Mouse (Mus musculus) hindbrain, embryonic 14.5 days (tissue): ENCODE results near the gene 6720489N17Rik. TPM values are rescaled to one million over a fixed set of nuclear protein-coding genes. Genes with fewer than 3 reads are reported as not detected.
"Not testable (repeated sequence)": the region's sequence is repeated elsewhere in the genome, so short reads cannot be mapped to it uniquely, and the experiment has no call there.

Source experiments
- ATAC-seq: fragments of 200-750 bp; cut with Nextera tagmentation; 2 replicates; pipeline ENCODE4 v1.8.0; 2017; ENCODE audit warnings: moderate number of reproducible peaks, mild to moderate bottlenecking, moderate TSS enrichment, moderate library complexity; ENCODE audit not compliant: low FRiP score
- DNase-seq: peaks from one replicate; pipeline ENCODE4 v3.0.0-alpha.2; 2015; ENCODE audit warnings: low spot score
- H3K27ac ChIP-seq: fragments of 300-500 bp; sonication (generic); 2 replicates; pipeline ENCODE4 v1.5.1; 2014; ENCODE audit warnings: mild to moderate bottlenecking, moderate library complexity
- H3K27me3 ChIP-seq: fragments of 300-500 bp; sonication (generic); 2 replicates; pipeline ENCODE4 v1.6.1; 2014; ENCODE audit warnings: mild to moderate bottlenecking, low read length, mixed read lengths; ENCODE audit not compliant: control insufficient read depth, insufficient read depth
- H3K36me3 ChIP-seq: fragments of 300-500 bp; sonication (generic); replicated peaks from 2 replicates; pipeline ENCODE4 v1.6.1; 2014; ENCODE audit not compliant: control insufficient read depth, insufficient read depth
- H3K4me1 ChIP-seq: fragments of 300-500 bp; sonication (generic); replicated peaks from 2 replicates; pipeline ENCODE4 v1.6.1; 2014; ENCODE audit warnings: antibody characterized with exemption, low read length, mixed read lengths; ENCODE audit not compliant: control insufficient read depth, insufficient read depth
- H3K4me2 ChIP-seq: fragments of 300-500 bp; sonication (generic); replicated peaks from 2 replicates; pipeline ENCODE4 v1.6.1; 2014; ENCODE audit warnings: mild to moderate bottlenecking, moderate library complexity
- H3K4me3 ChIP-seq: fragments of 300-500 bp; sonication (generic); replicated peaks from 2 replicates; pipeline ENCODE4 v1.5.1; 2014; ENCODE audit warnings: mild to moderate bottlenecking, low read length
- H3K9ac ChIP-seq: fragments of 300-500 bp; sonication (generic); 2 replicates; pipeline ENCODE4 v1.6.1; 2014
- H3K9me3 ChIP-seq: fragments of 300-500 bp; sonication (generic); 2 replicates; pipeline ENCODE4 v1.6.1; 2016; ENCODE audit warnings: low read length; ENCODE audit not compliant: control insufficient read depth
- WGBS: fragments of 180-500 bp; shearing (Covaris S2); extraction: QIAGEN DNeasy Blood & Tissue Kit; methylation state at CpG from one replicate; pipeline ENCODE4 v1.1.7; 2014; 5-methylcytosine and 5-hydroxymethylcytosine counted together
- polyA plus RNA-seq: library from polyadenylated mRNA; unstranded; fragments of >200 nt; fragmentation: Nextera tagmentation; extraction: Ambion mirVana; gene quantifications from 2 replicates; pipeline ENCODE4 v1.2.1, GENCODE M21; 2014

Gene 6720489N17Rik
- 7.4 and 8.1 TPM in 2 replicates for polyA plus RNA-seq

DNA sequence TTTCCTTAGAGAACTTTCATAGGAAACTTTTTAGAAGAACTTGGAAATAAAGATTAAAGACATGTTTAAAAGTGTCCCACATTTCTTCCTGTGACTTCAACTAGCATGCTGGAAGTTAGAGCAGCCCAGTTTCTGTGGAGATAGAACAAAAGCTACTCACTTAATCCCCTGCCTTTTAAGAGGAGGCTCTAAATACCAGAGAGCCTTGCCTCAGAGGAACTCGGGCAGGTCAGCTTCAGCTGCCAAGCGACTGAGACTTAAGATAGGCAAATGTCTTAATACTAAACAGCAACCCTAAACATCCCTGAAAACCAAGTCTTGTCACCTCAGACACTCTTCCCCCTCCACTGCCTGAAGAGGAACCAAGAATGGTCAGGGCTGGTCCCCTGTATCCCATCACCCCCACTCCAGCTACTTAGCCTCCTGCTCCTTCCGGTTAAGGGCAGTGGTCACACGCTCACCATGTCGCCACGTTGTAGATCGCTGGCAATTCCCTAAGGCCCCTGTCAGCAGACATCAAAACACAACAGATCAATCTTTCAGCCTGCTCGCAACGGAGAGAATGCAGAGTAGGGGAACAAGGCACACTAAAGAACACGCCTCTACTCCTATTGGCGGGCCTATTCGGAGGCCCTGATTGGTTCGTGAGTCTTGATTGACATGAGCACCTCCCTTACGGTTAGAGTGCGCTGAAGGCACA is at the start of gene 6720489N17Rik:
6720489N17Rik (minus strand) TSS at position 606 of the 700 bp plus-strand sequence.
- DNase-seq (peak; percentile 81), ATAC-seq (peak; percentile 100)
- Histone ChIP-seq H3K9ac (peak within 1 kb of the TSS; percentile 66), H3K4me2 (peak within 1 kb of the TSS; percentile 58), H3K4me3 (peak within 1 kb of the TSS; percentile 47), H3K27ac (peak within 1 kb of the TSS; percentile 47)
- H3K36me3 ChIP-seq, H3K9me3 ChIP-seq, H3K4me1 ChIP-seq, H3K27me3 ChIP-seq: not testable (repeated sequence)
- 2% methylated on average over 15 of the region's 15 CpGs for WGBS

DNA sequence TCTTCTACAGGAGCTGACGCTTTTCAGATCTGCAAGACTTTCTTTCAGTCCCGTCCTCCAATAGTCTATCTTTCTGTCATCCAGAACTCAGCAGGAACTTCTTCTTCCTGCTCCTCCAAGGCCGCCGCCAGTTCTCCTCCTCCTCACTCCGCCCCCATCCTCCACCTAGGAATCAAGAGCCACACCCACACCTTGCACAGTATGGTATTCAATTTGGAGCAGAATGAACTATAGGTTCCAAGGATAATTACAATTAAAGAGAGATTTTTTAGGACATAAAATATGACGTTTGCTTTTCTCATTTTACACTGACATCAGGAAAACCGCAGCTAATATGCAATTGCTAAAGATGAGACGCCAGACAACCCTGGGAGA is 29.4 kb upstream of the 6720489N17Rik start:
- H3K4me1 ChIP-seq = no peaks in the 10 kb centered on the region
- no peak overlapping the region for H3K27ac ChIP-seq
- ATAC-seq (peak; percentile 95), DNase-seq (no peak)
- peak overlapping the region; percentile 51 for H3K4me2 ChIP-seq
- no peaks in the 10 kb centered on the region for H3K27me3 ChIP-seq
- no peaks in the 10 kb centered on the region for H3K36me3 ChIP-seq
- 25% methylated on average over 8 of the region's 8 CpGs for WGBS
- H3K9me3 ChIP-seq = peaks cover 9% of the 10 kb centered on the region
- H3K9ac ChIP-seq = peak overlapping the region; percentile 60; the same call in 1 of the 2 replicates
- H3K4me3 ChIP-seq = peak overlapping the region; percentile 49

DNA sequence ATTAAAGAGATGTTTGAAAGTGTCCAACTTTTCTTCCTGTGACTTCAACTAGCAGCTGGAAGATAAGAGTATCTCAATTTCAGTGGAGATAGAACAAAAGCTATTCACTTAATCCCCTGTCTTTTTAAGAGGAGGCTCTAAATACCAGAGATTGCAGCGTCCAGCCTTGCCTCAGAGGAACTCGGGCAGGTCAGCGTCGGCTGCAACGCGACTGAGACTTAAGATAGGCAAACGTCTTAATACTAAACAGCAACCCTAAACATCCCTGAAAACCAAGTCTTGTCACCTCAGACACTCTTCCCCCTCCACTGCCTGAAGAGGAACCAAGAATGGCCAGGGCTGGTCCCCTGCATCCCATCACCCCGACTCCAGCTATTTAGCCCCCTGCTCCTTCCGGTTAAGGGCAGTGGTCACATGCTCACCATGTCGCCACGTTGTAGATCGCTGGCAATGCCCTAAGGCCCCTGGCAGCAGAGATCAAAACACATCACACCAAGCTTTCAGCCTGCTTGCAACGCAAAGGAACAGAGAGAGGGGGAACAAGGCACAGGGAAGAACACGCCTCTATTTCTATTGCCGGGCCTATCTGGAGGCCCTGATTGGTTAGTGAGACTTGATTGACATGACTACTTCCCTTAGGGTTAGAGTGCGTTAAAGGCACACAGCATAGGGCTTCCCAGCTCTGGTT is 28.8 kb upstream of the 6720489N17Rik start:
- Histone ChIP-seq H3K9ac (peak overlapping the region; percentile 60), H3K27ac (peak overlapping the region; percentile 24; the same call in 1 of the 2 replicates), H3K4me2 (peak overlapping the region; percentile 51), H3K4me3 (peak overlapping the region; percentile 49)
- 2% methylated on average over 16 of the region's 16 CpGs for WGBS
- peak; percentile 80 for DNase-seq
- H3K9me3 ChIP-seq, H3K27me3 ChIP-seq, H3K36me3 ChIP-seq, H3K4me1 ChIP-seq: not testable (repeated sequence)
- ATAC-seq = peak; percentile 100

DNA sequence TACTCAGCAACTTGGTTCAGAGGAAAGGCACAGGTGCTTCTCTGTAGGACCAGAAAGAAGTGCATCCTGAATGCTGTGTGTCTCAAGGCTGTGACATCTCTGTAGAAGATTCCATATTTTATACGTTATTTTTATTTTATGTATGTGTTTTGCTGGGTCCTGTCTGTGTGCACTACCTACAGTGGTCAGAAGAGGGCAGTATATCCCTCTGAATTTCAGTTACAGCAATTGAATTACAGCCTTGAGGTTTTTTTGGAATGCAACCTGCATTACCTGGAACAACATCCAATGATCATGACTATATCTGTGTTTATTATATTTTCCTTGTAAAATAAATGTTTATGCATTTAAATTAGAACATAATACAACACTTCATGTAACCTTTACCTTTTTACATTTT is 3.1 kb upstream of the 6720489N17Rik start:
- H3K4me1 ChIP-seq, H3K36me3 ChIP-seq, ATAC-seq, H3K9ac ChIP-seq, H3K4me3 ChIP-seq, H3K9me3 ChIP-seq, H3K27me3 ChIP-seq, H3K4me2 ChIP-seq, H3K27ac ChIP-seq: not testable (repeated sequence)
- peak; percentile 34 for DNase-seq
- WGBS = 59% methylated on average over 1 of the region's 1 CpGs

DNA sequence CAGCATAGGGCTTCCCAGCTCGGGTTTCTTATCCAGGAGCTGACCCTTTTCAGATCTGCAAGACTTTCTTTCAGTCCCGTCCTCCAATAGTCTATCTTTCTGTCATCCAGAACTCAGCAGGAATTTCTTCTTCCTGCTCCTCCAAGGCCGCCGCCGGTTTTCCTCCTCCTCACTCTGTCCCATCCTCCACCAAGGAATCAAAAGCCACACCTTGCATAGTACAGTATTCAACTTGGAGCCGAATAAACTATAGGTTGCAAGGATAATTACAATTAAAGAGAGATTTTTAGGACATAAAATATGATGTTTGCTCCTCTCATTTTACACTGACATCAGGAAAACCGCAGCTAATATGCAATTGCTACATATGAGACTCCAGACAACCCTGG is 289 bp upstream of the 6720489N17Rik start:
- H3K36me3 ChIP-seq, H3K27ac ChIP-seq, H3K27me3 ChIP-seq, DNase-seq, H3K9me3 ChIP-seq, H3K4me1 ChIP-seq: not testable (repeated sequence)
- Histone ChIP-seq H3K4me3 (peak overlapping the region; percentile 47), H3K4me2 (peak overlapping the region; percentile 58), H3K9ac (peak overlapping the region; percentile 66)
- WGBS = 8% methylated on average over 7 of the region's 7 CpGs
- ATAC-seq = peak; percentile 90

DNA sequence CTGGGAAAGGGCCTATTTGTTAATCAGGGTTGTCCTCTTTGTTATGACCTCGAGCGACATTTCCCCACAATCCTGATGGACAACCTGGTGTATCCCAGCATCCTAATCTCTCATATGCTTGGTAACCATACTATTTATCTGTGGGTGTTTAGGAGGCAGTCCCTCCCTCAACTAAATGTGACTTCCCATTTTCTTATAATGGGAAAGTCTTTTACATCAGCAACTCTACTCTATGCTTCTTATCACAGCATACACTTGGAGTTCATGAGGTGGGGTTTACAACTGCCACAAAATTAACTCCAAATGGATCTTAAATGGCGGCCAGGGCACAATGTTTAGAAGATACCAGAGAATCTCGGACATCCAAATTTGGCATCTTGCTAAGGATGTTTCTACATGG is 6.5 kb downstream of the 6720489N17Rik start:
- peaks cover 22% of the 10 kb centered on the region for H3K9me3 ChIP-seq
- not testable (repeated sequence) for ATAC-seq, H3K4me2 ChIP-seq, H3K9ac ChIP-seq, H3K36me3 ChIP-seq, H3K27me3 ChIP-seq, H3K27ac ChIP-seq, H3K4me3 ChIP-seq, DNase-seq, H3K4me1 ChIP-seq
- 100% methylated on average over 4 of the region's 4 CpGs for WGBS

DNA sequence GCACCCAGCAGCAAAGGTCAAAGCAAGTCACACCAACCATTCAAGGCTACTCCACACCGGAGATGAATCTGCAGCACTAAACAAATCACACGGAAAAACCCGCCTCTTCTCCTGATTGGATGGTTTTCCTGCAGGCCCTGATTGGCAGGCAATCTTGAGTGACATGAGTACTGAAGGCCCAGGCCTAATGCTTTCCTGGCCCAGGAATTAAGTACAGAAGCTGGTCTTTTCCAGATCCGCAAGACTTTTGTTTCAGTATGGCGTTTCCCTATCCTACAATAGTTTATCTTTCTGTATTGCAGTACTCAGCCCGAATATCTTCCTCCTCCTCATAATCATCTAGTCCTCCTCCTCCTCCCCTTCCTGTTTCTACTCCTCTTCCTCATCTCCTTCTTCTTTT is 52.9 kb downstream of the 6720489N17Rik start, which contains the start of gene Zfp934:
Zfp934 (minus strand) TSS at position 101 of the 400 bp plus-strand sequence.
- H3K4me2 ChIP-seq, H3K27me3 ChIP-seq, DNase-seq, H3K9me3 ChIP-seq, H3K4me1 ChIP-seq, ATAC-seq, H3K27ac ChIP-seq, H3K36me3 ChIP-seq, H3K9ac ChIP-seq, H3K4me3 ChIP-seq: not testable (repeated sequence)
- 97% methylated on average over 3 of the region's 6 CpGs for WGBS

DNA sequence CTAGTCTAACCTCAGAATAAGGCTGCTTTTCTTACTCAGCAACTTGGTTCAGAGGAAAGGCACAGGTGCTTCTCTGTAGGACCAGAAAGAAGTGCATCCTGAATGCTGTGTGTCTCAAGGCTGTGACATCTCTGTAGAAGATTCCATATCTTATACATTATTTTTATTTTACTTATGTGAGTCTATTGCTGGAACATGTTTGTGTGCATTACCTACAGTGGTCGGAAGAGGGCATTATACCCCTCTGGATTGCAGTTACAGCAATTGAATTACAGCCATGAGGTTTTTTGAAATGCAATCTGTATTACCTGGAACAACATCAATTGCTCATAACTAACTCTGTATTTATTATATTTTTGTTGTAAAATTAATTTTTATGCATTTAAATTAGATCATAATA is 62.3 kb downstream of the 6720489N17Rik start:
- not testable (repeated sequence) for H3K9ac ChIP-seq, ATAC-seq, H3K27ac ChIP-seq, H3K4me1 ChIP-seq, H3K4me3 ChIP-seq, H3K4me2 ChIP-seq, DNase-seq, H3K9me3 ChIP-seq, H3K36me3 ChIP-seq, H3K27me3 ChIP-seq
- 25% methylated on average over 1 of the region's 1 CpGs for WGBS

DNA sequence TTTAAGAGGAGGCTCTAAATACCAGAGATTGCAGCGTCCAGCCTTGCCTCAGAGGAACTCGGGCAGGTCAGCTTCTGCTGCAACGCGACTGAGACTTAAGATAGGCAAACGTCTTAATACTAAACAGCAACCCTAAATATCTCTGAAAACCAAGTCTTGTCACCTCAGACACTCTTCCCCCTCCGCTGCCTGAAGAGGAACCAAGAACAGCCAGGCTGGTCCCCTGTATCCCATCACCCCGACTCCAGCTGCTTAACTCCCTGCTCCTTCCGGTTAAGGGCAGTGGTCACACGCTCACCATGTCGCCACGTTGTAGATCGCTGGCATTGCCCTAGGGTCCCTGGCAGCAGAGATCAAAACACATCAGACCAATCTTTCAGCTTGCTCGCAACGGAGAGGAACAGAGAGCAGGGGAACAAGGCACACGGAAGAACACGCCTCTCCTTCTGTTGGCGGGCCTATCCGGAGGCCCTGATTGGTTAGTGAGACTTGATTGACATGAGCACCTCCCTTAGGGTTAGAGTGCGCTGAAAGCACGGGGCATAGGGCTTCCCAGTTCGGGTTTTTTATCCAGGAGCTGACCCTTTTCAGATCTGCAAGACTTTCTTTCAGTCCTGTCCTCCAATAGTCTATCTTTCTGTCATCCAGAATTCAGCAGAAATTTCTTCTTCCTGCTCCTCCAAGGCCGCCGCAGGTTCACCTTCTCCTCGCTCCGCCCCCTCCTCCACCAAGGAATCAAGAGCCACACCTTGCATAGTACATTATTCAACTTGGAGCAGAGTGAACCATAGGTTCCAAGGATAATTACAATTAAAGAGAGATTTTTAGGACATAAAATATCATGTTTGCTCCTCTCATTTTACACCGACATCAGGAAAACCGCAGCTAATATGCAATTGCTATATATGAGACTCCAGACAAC is 65.5 kb downstream of the 6720489N17Rik start, which contains the start of gene Zfp935:
Zfp935 (minus strand) TSS at position 323 of the 922 bp plus-strand sequence.
- WGBS = 3% methylated on average over 25 of the region's 27 CpGs
- DNase-seq (peak; percentile 28), ATAC-seq (0 out of 2 replicates have a peak, but pooled peaks have one; percentile 59)
- Histone ChIP-seq H3K9me3 (peaks cover 14% of the 10 kb centered on the region), H3K4me3 (peak within 1 kb of the TSS; percentile 37), H3K4me2 (peak within 1 kb of the TSS; percentile 50), H3K9ac (peak within 1 kb of the TSS; percentile 64)
- not testable (repeated sequence) for H3K27me3 ChIP-seq, H3K4me1 ChIP-seq, H3K36me3 ChIP-seq, H3K27ac ChIP-seq
